In the genomic region with DNA sequence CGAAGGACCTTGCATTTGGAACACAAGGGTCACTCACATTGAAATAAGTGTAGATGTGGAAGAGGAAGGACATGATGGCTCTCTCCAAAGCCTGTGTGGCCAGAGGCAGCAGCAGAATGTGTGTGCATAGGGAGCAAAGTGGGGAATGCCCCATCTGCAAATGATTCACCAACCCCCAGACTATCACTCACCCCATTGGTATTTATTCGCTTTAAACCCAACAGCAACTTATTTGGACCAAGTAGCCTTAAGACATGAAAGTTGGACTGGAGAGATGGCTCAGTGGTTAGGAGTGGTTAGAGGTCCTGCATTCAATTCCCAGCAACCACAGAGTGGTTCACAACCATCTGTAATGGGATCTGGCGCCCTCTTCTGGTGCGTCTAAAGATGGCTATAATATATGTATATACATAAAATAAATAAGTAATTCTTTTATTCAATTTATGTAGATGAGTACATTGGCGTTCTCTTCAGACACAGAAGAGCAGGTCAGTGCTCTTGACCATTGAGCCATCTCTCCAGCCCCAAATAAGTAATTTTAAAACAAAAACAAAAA, we compare ENCODE assay signal across 1 mouse cellular context.
A peak's percentile ranks its signal among the peaks of the same experiment; 100 is the strongest.
TF ChIP-seq lines count a peak whose summit lies in the region.

No protein-coding gene starts in this region.

TF ChIP-seq in MEL, 35 proteins besides CTCF, POLR2A, EP300 and RAD21 (continued from another document):
- TF ChIP-seq SMC3 (IDR thresholded peaks at IDR 0.05; ENCODE audit: low read depth, low read length) = peak; percentile 26; the same call in 1 of the 2 replicates
